Mouse (Mus musculus): ENCODE measurements around the gene Plac8. TPM values are rescaled to one million over a fixed set of nuclear protein-coding genes. Genes with fewer than 3 reads are reported as not detected.
A peak's percentile ranks its signal among the peaks of the same experiment; 100 is the strongest.

Plac8 gene
- not detected for total RNA-seq (2021)
- long read RNA-seq, experiment 1, result 0 reads
- long read RNA-seq, experiment 2, result 0 reads

- no peak for DNase-seq
- intact Hi-C loops (cut with DNase I), result no loop called here
Measured at GRCm38 (mm10) chr5:100572069-100572468, at the start of gene Plac8. Gene Plac8, minus strand, starts transcription at chr5:100572245.

GRCm38 (mm10) chr5:100620952-100621351 lies 48.9 kb upstream of the Plac8 start:
- DNase-seq, result no peak
- intact Hi-C loops (cut with DNase I), result no loop called here

- no peak for DNase-seq
- intact Hi-C loops (cut with DNase I), result no loop called here
Measured at GRCm38 (mm10) chr5:100619586-100620275, 47.7 kb upstream of the Plac8 start.

- intact Hi-C loops (cut with DNase I), result no loop called here
- DNase-seq, result no peak
Measured at GRCm38 (mm10) chr5:100613896-100614768, 42.1 kb upstream of the Plac8 start.

GRCm38 (mm10) chr5:100607868-100608267 lies 35.8 kb upstream of the Plac8 start:
- no peak for DNase-seq
- intact Hi-C loops (cut with DNase I), result no loop called here

GRCm38 (mm10) chr5:100607090-100607762 lies 35.2 kb upstream of the Plac8 start:
- DNase-seq, result peak in 1 of 2 experiments; percentile 15
- intact Hi-C loops (cut with DNase I), result no loop called here

GRCm38 (mm10) chr5:100605828-100606229 lies 33.8 kb upstream of the Plac8 start:
- DNase-seq, result peak; percentile 69 to 76
- intact Hi-C loops (cut with DNase I), result no loop called here

GRCm38 (mm10) chr5:100604061-100604460 lies 32.0 kb upstream of the Plac8 start:
- intact Hi-C loops (cut with DNase I), result no loop called here
- no peak for DNase-seq

GRCm38 (mm10) chr5:100601864-100602263 lies 29.8 kb upstream of the Plac8 start:
- intact Hi-C loops (cut with DNase I), result no loop called here
- DNase-seq, result no peak

GRCm38 (mm10) chr5:100598961-100599463 lies 27.0 kb upstream of the Plac8 start:
- intact Hi-C loops (cut with DNase I), result no loop called here
- DNase-seq, result no peak

- DNase-seq, result no peak
- intact Hi-C loops (cut with DNase I), result no loop called here
Measured at GRCm38 (mm10) chr5:100597886-100598485, 25.9 kb upstream of the Plac8 start.

GRCm38 (mm10) chr5:100595999-100596398 lies 24.0 kb upstream of the Plac8 start:
- no peak for DNase-seq
- intact Hi-C loops (cut with DNase I), result no loop called here

GRCm38 (mm10) chr5:100594803-100595467 lies 22.9 kb upstream of the Plac8 start:
- intact Hi-C loops (cut with DNase I), result no loop called here

GRCm38 (mm10) chr5:100590505-100590904 lies 18.5 kb upstream of the Plac8 start:
- DNase-seq, result no peak

More at GRCm38 (mm10) chr5:100594803-100595467, 22.9 kb upstream of the Plac8 start:
- no peak for DNase-seq

GRCm38 (mm10) chr5:100587626-100588025 lies 15.6 kb upstream of the Plac8 start:
- DNase-seq, result no peak
- intact Hi-C loops (cut with DNase I), result no loop called here

More at GRCm38 (mm10) chr5:100590505-100590904, 18.5 kb upstream of the Plac8 start:
- intact Hi-C loops (cut with DNase I), result no loop called here

- intact Hi-C loops (cut with DNase I), result no loop called here
- no peak for DNase-seq
Measured at GRCm38 (mm10) chr5:100587136-100587535, 15.1 kb upstream of the Plac8 start.

- no peak for DNase-seq
- intact Hi-C loops (cut with DNase I), result no loop called here
Measured at GRCm38 (mm10) chr5:100585657-100586056, 13.6 kb upstream of the Plac8 start.

- no peak for DNase-seq
- intact Hi-C loops (cut with DNase I), result no loop called here
Measured at GRCm38 (mm10) chr5:100585206-100585644, 13.2 kb upstream of the Plac8 start.

- DNase-seq, result no peak
- intact Hi-C loops (cut with DNase I), result no loop called here
Measured at GRCm38 (mm10) chr5:100583066-100583465, 11.0 kb upstream of the Plac8 start.

GRCm38 (mm10) chr5:100582435-100582826 lies 10.4 kb upstream of the Plac8 start:
- no peak for DNase-seq
- intact Hi-C loops (cut with DNase I), result no loop called here
